Mouse (Mus musculus): ENCODE results near the gene Klhdc4.

The Klhdc4 gene

GRCm38 (mm10) chr8:121829048-121829776 is at the start of gene Klhdc4:
Gene Klhdc4, minus strand, starts transcription at chr8:121829569.
- peak; percentile 94 to 96 for DNase-seq (ENCODE audit: low spot score in 2 of 2)

- DNase-seq (ENCODE audit: low spot score in 2 of 2) = no peak
Measured at GRCm38 (mm10) chr8:121877828-121878480, 48.6 kb upstream of the Klhdc4 start.

GRCm38 (mm10) chr8:121877212-121877611 is 47.8 kb upstream of the Klhdc4 start:
- DNase-seq (ENCODE audit: low spot score in 2 of 2) = no peak

GRCm38 (mm10) chr8:121875517-121875916 is 46.1 kb upstream of the Klhdc4 start:
- DNase-seq (ENCODE audit: low spot score in 2 of 2) = no peak

GRCm38 (mm10) chr8:121875045-121875444 is 45.7 kb upstream of the Klhdc4 start:
- DNase-seq (ENCODE audit: low spot score in 2 of 2) = no peak

- peak in 1 of 2 experiments; percentile 63 for DNase-seq (ENCODE audit: low spot score in 2 of 2)
Measured at GRCm38 (mm10) chr8:121874031-121874430, 44.7 kb upstream of the Klhdc4 start.

- DNase-seq (ENCODE audit: low spot score in 2 of 2) = no peak
Measured at GRCm38 (mm10) chr8:121871833-121872440, 42.6 kb upstream of the Klhdc4 start.

- no peak for DNase-seq (ENCODE audit: low spot score in 2 of 2)
Measured at GRCm38 (mm10) chr8:121870190-121870589, 40.8 kb upstream of the Klhdc4 start.

- DNase-seq (ENCODE audit: low spot score in 2 of 2) = no peak
Measured at GRCm38 (mm10) chr8:121868896-121869295, 39.5 kb upstream of the Klhdc4 start.

GRCm38 (mm10) chr8:121868196-121868595 is 38.8 kb upstream of the Klhdc4 start:
- peak in 1 of 2 experiments; percentile 25 for DNase-seq (ENCODE audit: low spot score in 2 of 2)

GRCm38 (mm10) chr8:121865356-121865755 is 36.0 kb upstream of the Klhdc4 start:
- no peak for DNase-seq (ENCODE audit: low spot score in 2 of 2)

- no peak for DNase-seq (ENCODE audit: low spot score in 2 of 2)
Measured at GRCm38 (mm10) chr8:121861806-121862548, 32.6 kb upstream of the Klhdc4 start.

GRCm38 (mm10) chr8:121861276-121861675 is 31.9 kb upstream of the Klhdc4 start:
- peak in 1 of 2 experiments; percentile 33 for DNase-seq (ENCODE audit: low spot score in 2 of 2)

GRCm38 (mm10) chr8:121857747-121858146 is 28.4 kb upstream of the Klhdc4 start:
- peak in 1 of 2 experiments; percentile 21 for DNase-seq (ENCODE audit: low spot score in 2 of 2)

GRCm38 (mm10) chr8:121857331-121857730 is 28.0 kb upstream of the Klhdc4 start:
- no peak for DNase-seq (ENCODE audit: low spot score in 2 of 2)

GRCm38 (mm10) chr8:121856071-121856746 is 26.8 kb upstream of the Klhdc4 start:
- DNase-seq (ENCODE audit: low spot score in 2 of 2) = no peak

GRCm38 (mm10) chr8:121853586-121853985 is 24.2 kb upstream of the Klhdc4 start:
- no peak for DNase-seq (ENCODE audit: low spot score in 2 of 2)

- DNase-seq (ENCODE audit: low spot score in 2 of 2) = no peak
Measured at GRCm38 (mm10) chr8:121852464-121852863, 23.1 kb upstream of the Klhdc4 start.

GRCm38 (mm10) chr8:121851716-121852115 is 22.3 kb upstream of the Klhdc4 start:
- DNase-seq (ENCODE audit: low spot score in 2 of 2) = no peak

- peak; percentile 95 to 98 for DNase-seq (ENCODE audit: low spot score in 2 of 2)
Measured at GRCm38 (mm10) chr8:121850821-121851470, 21.6 kb upstream of the Klhdc4 start.

- peak in 1 of 2 experiments; percentile 19 for DNase-seq (ENCODE audit: low spot score in 2 of 2)
Measured at GRCm38 (mm10) chr8:121850436-121850820, 21.1 kb upstream of the Klhdc4 start.

All from right cerebral cortex, postnatal 10 days (tissue).